Mouse (Mus musculus) cerebellum, adult 2 months (tissue): ENCODE measurements around the gene Gm47841.

Experiments
- CTCF ChIP-seq: fragments of 200-500 bp; IDR thresholded peaks from 2 replicates; pipeline ENCODE4 v1.5.1; 2011; ENCODE audit warnings: low read depth, mild to moderate bottlenecking, control low read depth, low read length, moderate library complexity, borderline replicate concordance; ENCODE audit not compliant: insufficient read depth
- POLR2A ChIP-seq: fragments of 200-500 bp; IDR thresholded peaks from 2 replicates; pipeline ENCODE4 v1.6.1; 2011; ENCODE audit warnings: low read length, control low read depth, borderline replicate concordance; ENCODE audit not compliant: insufficient read depth

DNA sequence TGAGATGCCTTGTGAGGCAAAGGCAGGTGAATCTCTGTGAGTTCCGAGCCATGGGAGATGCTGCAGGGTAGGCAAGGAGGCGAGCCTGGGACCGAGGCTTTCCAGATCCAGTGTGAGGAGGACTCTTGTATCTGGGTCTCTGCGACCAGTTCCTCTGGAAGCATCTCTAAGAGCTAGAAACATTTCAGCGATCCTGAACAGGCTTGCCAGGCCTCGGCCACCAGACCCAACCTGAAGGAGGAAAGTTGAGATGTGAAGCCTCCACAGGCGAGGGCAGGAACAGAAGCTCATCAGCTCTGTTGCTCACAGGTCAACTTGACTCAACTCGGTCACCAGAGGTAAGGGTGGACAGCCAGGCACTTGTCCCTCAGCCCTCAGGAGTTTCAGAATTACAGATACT lies 44.4 kb upstream of the Gm47841 start:
- no peak for TF ChIP-seq POLR2A
- no peak for TF ChIP-seq CTCF
